Mouse (Mus musculus) CD4-positive, CD25-positive, alpha-beta regulatory T cell, adult 2 months (primary cell): Measurements from ENCODE around the gene Ppp1r14a.
A peak's percentile ranks its signal among the peaks of the same experiment; 100 is the strongest.

Experiments
- DNase-seq: peaks from one replicate; pipeline ENCODE4 v3.0.0-alpha.2; 2012; ENCODE audit warnings: low read depth, low spot score

Gene Ppp1r14a

GRCm38 (mm10) chr7:29288942-29289638, at the start of gene Ppp1r14a:
Ppp1r14a (plus strand) TSS chr7:29289308.
- peak; percentile 76 for DNase-seq

GRCm38 (mm10) chr7:29244732-29245416, 44.2 kb upstream of the Ppp1r14a start:
- DNase-seq = peak; percentile 75

- DNase-seq = no peak
Observed at GRCm38 (mm10) chr7:29246015-29246414, 43.1 kb upstream of the Ppp1r14a start.

- DNase-seq = no peak
Observed at GRCm38 (mm10) chr7:29246619-29247313, 42.3 kb upstream of the Ppp1r14a start.

GRCm38 (mm10) chr7:29247314-29247700, 41.8 kb upstream of the Ppp1r14a start:
- peak; percentile 86 for DNase-seq

- peak; percentile 29 for DNase-seq
Observed at GRCm38 (mm10) chr7:29247706-29248105, 41.4 kb upstream of the Ppp1r14a start.

- DNase-seq = peak; percentile 41
Observed at GRCm38 (mm10) chr7:29248261-29248841, 40.8 kb upstream of the Ppp1r14a start, which contains the start of gene 2200002D01Rik. 2200002D01Rik (minus strand) TSS chr7:29248466.

- DNase-seq = peak; percentile 45
Observed at GRCm38 (mm10) chr7:29251166-29251565, 37.9 kb upstream of the Ppp1r14a start.

- DNase-seq = no peak
Observed at GRCm38 (mm10) chr7:29253842-29254241, 35.3 kb upstream of the Ppp1r14a start.

GRCm38 (mm10) chr7:29255875-29256274, 33.2 kb upstream of the Ppp1r14a start:
- no peak for DNase-seq

- no peak for DNase-seq
Observed at GRCm38 (mm10) chr7:29257368-29257767, 31.7 kb upstream of the Ppp1r14a start.

GRCm38 (mm10) chr7:29259781-29260730, 29.1 kb upstream of the Ppp1r14a start:
- DNase-seq = no peak

- DNase-seq = no peak
Observed at GRCm38 (mm10) chr7:29262151-29262550, 27.0 kb upstream of the Ppp1r14a start.

GRCm38 (mm10) chr7:29263831-29264230, 25.3 kb upstream of the Ppp1r14a start:
- no peak for DNase-seq

GRCm38 (mm10) chr7:29265636-29266035, 23.5 kb upstream of the Ppp1r14a start:
- no peak for DNase-seq

GRCm38 (mm10) chr7:29266931-29267330, 22.2 kb upstream of the Ppp1r14a start:
- no peak for DNase-seq

- DNase-seq = no peak
Observed at GRCm38 (mm10) chr7:29270445-29270844, 18.7 kb upstream of the Ppp1r14a start.

- DNase-seq = no peak
Observed at GRCm38 (mm10) chr7:29271687-29272465, 17.2 kb upstream of the Ppp1r14a start.

GRCm38 (mm10) chr7:29276715-29277114, 12.4 kb upstream of the Ppp1r14a start:
- no peak for DNase-seq

- DNase-seq = no peak
Observed at GRCm38 (mm10) chr7:29277510-29277909, 11.6 kb upstream of the Ppp1r14a start.
